Mouse (Mus musculus) spleen, adult 18-20 months (tissue): ENCODE data around the gene Cdiptos.

Source experiments
- DNase-seq, 2 experiments: peaks; one replicate each; pipeline ENCODE4 v3.0.0; 2022; ENCODE audit warnings: mixed read lengths in 2 of 2

The Cdiptos gene

GRCm38 (mm10) chr7:127013385-127013784 is 37.5 kb upstream of the Cdiptos start:
- DNase-seq, result no peak

GRCm38 (mm10) chr7:127012845-127013244 is 36.9 kb upstream of the Cdiptos start:
- DNase-seq, result no peak

- no peak for DNase-seq
These were observed 36.5 kb upstream of the Cdiptos start for GRCm38 (mm10) chr7:127012374-127012773.

- DNase-seq, result no peak
These were observed 35.8 kb upstream of the Cdiptos start for GRCm38 (mm10) chr7:127011717-127012116.

GRCm38 (mm10) chr7:127011051-127011450 is 35.2 kb upstream of the Cdiptos start:
- no peak for DNase-seq

GRCm38 (mm10) chr7:127009307-127010085 is 33.6 kb upstream of the Cdiptos start:
- no peak for DNase-seq

GRCm38 (mm10) chr7:127008239-127009019 is 32.5 kb upstream of the Cdiptos start:
- peak; percentile 52 to 53 for DNase-seq

GRCm38 (mm10) chr7:127007313-127008024 is 31.6 kb upstream of the Cdiptos start:
- DNase-seq, result no peak

GRCm38 (mm10) chr7:127004122-127004875 is 28.4 kb upstream of the Cdiptos start:
- no peak for DNase-seq

- no peak for DNase-seq
These were observed 27.7 kb upstream of the Cdiptos start for GRCm38 (mm10) chr7:127003620-127004019.

GRCm38 (mm10) chr7:126999568-126999967 is 23.7 kb upstream of the Cdiptos start:
- DNase-seq, result no peak

GRCm38 (mm10) chr7:126996449-126996848 is 20.6 kb upstream of the Cdiptos start:
- peak in 1 of 2 experiments; percentile 25 for DNase-seq

- DNase-seq, result no peak
These were observed 12.9 kb upstream of the Cdiptos start for GRCm38 (mm10) chr7:126988816-126989215.

- DNase-seq, result peak in 1 of 2 experiments; percentile 16
These were observed 10.4 kb upstream of the Cdiptos start for GRCm38 (mm10) chr7:126986319-126986718.

GRCm38 (mm10) chr7:126984667-126985444 is 9.0 kb upstream of the Cdiptos start:
- DNase-seq, result no peak

GRCm38 (mm10) chr7:126983113-126983512 is 7.2 kb upstream of the Cdiptos start:
- DNase-seq, result no peak

GRCm38 (mm10) chr7:126982054-126982453 is 6.2 kb upstream of the Cdiptos start:
- DNase-seq, result no peak

GRCm38 (mm10) chr7:126981601-126982000 is 5.7 kb upstream of the Cdiptos start:
- no peak for DNase-seq

- peak in 1 of 2 experiments; percentile 7 for DNase-seq
These were observed 2.9 kb upstream of the Cdiptos start for GRCm38 (mm10) chr7:126978841-126979240.

GRCm38 (mm10) chr7:126976878-126977459 is 1.1 kb upstream of the Cdiptos start:
- DNase-seq, result peak in 1 of 2 experiments; percentile 18

- DNase-seq, result no peak
These were observed 177 bp downstream of the Cdiptos start, which contains the start of gene Cdipt for GRCm38 (mm10) chr7:126975893-126975949. Gene Cdipt, plus strand, starts transcription at chr7:126975914.

- DNase-seq, result peak in 1 of 2 experiments; percentile 20
These were observed 405 bp downstream of the Cdiptos start for GRCm38 (mm10) chr7:126975493-126975892.
